Mouse (Mus musculus) retina, postnatal 7 days (tissue): ENCODE measurements around the gene Nars2.

ENCODE experiments used
- DNase-seq: peaks from one replicate; pipeline ENCODE4 v3.0.0-alpha.2; 2012; ENCODE audit warnings: low read depth, low spot score

Nars2 gene

DNA sequence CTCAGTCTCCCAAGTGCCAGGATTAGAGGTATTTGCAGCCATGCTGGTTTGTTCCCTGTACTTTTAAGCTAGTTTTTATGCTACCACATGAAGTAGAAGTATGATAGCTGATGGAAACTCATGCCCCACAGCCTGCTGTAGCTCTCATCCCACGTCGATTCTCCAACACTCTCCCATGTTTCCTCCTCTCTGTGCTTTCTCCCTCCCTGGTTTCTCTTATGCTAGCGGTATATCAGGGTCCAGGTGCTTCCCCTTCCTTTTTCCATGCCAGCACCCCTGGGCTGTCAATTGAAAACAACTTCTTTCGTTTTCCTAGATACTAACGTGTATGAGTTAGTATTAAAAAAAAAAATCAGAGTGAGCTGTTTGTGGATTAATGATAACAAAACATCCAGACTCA lies 120.8 kb downstream of the Nars2 start:
- no peak for DNase-seq

- DNase-seq, result no peak
These were observed 123.7 kb downstream of the Nars2 start for GRCm38 (mm10) chr7:97074974-97075373.

GRCm38 (mm10) chr7:97076977-97077376 lies 125.7 kb downstream of the Nars2 start:
- no peak for DNase-seq

GRCm38 (mm10) chr7:97078685-97079084 lies 127.4 kb downstream of the Nars2 start:
- no peak for DNase-seq

- DNase-seq, result no peak
These were observed 127.8 kb downstream of the Nars2 start for GRCm38 (mm10) chr7:97079145-97079544.

- no peak for DNase-seq
These were observed 128.5 kb downstream of the Nars2 start for GRCm38 (mm10) chr7:97079651-97080365.

DNA sequence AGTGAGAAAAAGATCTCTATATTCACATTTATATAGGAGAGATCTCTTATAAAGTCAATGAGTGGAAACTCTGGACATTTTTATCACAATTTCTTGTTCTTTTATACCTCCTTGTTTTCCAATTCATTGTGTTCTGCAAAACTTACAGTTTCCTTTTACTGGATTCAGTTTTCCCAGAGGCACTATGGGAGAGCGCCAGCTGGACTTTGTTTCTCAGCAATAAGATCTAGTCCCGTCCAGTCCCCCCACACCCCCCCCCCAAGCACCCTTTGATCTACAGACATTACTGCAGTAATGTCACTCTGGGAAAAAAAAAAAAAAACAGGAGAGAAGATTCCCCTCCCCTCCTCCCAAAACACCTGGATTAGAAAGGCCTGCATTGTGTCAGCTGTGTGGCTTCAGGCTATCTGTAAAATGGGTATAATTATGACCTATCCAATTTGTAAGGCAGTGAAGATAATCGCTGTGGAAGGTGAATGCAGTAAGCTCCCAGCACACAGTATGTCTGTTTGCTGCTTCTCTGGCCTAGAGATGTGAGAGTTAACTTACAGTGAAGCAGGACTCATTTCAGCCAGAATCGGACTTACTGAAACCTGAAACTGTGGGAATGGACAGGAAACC lies 129.4 kb downstream of the Nars2 start:
- no peak for DNase-seq

DNA sequence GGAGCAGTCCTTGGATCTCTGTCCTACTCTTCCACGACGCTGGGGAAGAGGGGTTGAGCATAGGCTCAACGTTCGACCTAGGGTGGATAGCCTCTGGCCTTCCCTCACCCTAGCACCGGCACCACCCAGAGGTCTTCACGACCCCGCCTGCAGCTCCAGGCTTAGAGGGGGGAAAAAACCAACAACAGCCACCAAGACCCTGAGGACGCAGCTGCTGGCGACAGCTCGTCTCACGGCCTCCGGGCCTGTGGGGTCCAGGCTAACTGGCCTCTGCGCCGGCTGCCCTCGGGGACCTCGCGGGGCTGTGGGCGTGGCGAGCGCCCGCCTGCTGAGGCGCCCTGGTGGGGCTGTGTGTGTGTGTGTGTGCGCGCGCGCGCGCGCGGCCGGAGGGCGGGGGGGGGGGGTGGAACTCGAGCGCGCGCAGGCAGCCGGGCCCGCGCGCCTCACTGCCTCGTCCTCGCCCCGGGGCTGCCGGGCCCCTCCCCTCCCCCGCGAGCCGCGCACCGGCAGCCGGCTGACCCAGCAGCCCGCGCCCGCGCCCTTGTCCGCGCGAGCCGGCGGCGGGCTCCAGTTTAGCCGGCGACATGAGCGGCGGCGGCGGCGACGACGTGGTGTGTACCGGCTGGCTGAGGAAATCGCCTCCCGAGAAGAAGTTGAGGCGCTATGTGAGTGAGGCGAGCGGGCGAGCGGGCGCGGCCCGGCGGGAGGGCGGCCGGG lies 130.1 kb downstream of the Nars2 start, which contains the start of gene Gab2:
Gene Gab2 (plus strand): TSS at position 345 of the 717 bp plus-strand sequence.
- peak; percentile 58 for DNase-seq

GRCm38 (mm10) chr7:97081959-97082218 lies 130.6 kb downstream of the Nars2 start:
- DNase-seq, result no peak

DNA sequence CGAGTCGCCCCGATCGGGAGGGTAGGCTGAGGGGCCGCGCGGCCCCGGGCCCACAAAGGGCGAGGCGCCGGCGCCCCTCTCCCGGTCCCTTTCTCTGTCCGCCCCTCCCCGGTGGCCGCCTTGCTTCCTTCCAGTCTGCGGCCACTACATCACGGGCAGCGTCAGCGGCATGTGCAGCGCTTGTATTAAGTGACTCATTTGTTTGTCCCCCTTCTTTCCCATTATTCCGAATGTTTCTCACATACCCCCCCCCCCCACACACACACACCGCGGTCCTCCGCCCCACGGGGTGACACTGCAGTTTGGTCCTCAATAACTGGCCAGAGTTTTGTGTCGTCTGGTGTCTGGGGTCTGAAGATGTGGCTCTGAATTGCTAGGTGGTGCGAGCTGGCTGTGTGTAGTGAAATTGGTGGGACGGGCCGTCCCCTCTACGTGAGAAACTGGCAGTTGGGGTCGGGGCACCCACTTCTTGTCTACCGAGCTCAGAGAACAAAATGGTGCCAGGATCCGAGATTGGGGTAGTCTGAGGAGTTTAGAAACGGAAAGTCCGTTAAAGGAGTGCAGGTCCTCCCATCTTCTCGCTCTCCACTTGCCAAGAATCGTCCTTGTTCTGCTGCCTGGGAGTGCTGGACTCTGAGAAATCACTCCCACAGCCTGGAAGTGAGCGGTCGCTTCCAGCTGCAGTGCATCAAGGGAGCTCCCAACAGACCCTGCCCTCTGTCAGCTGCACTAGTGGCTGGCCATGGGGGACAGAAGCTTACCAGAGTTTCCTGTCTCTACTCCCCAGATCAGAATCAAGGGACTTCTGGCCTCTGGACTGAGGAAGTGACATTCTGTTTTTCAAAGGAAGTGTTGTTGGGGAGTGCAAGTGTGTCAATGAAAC lies 131.2 kb downstream of the Nars2 start:
- DNase-seq, result no peak

- DNase-seq, result no peak
These were observed 132.3 kb downstream of the Nars2 start for GRCm38 (mm10) chr7:97083579-97083978.

DNA sequence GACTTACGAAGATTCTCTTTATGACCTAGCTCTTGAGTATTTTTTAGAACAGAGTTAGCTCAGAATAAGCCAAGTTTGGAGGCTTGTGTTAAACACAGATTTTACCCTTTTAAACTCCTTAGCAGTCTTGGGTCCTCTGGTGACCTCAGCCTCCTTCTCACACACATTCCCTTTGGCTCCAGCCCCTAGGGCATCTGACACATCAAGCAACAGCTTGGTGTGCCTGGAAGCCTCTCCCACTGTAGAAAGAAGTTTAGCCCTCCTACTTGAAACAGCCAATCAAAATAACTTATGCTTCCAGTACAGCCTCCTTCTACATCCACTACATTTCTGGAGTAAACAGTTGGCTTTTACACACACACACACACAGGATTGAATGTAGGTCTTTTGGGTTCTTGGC lies 132.9 kb downstream of the Nars2 start:
- DNase-seq, result no peak

DNA sequence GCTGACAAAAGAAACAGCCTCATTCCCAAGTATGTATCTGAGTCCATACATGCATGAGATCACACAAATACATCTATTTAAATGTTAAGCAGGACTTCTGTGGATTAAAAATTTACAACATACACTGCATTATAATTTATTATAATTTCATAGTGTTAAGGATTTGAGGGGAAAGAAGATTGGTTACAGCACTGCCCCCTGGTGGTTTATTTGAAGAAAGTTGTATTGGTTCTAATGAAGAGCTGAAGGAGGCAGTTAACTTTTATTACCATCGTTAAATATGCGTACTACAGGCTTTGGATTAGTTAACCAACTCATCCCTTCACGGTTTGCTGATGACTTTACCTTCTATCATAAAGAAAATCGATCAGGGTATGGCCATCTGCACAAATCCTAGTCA lies 134.0 kb downstream of the Nars2 start:
- DNase-seq, result no peak

GRCm38 (mm10) chr7:97094241-97094640 lies 142.9 kb downstream of the Nars2 start:
- no peak for DNase-seq

GRCm38 (mm10) chr7:97108119-97108518 lies 156.8 kb downstream of the Nars2 start:
- no peak for DNase-seq
